In the genomic region with DNA sequence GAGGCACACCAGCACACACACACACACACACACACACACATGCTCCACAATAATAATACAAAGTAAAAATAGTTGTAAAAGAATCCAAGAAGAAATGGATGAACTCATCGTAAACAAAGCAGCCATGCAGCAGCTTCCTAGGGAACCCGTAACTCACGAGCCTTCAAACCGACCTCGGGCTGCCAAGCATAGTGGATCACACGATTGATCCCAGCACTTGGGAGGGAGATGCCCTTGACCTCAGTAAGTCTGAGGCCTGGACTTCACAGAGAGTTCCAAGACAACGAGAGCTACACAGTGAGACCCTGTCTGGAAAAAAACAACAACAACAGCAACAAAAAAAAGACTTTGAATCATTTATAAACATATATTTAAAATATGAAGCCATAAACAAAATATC, we compare ENCODE assay signal across 21 mouse cellular contexts. TPM values are rescaled to one million over a fixed set of nuclear protein-coding genes. Genes with fewer than 3 reads are reported as not detected.
"Had no signal": no experiment of that assay in that cellular context is flagged by ENCODE, and none has a peak within 500 bp of the region (broad histone marks: within the 10 kb centered on the region; RNA-seq: fewer than 3 reads in every experiment).

No protein-coding gene starts in this region.

- H3K9ac ChIP-seq: lung, embryonic 15.5 days; midbrain, embryonic 12.5 days; neural tube, embryonic 13.5 days; neural tube, embryonic 15.5 days had no signal

- H3K27me3 ChIP-seq: lung, embryonic 15.5 days; midbrain, embryonic 12.5 days; neural tube, embryonic 13.5 days; neural tube, embryonic 15.5 days had no signal

- H3K4me1 ChIP-seq: neural tube, embryonic 15.5 days had no signal

- H3K9me3 ChIP-seq: lung, embryonic 15.5 days; midbrain, embryonic 12.5 days; neural tube, embryonic 13.5 days; neural tube, embryonic 15.5 days had no signal

- H3K27ac ChIP-seq: lung, embryonic 15.5 days; macrophage; midbrain, embryonic 12.5 days; neural tube, embryonic 13.5 days; neural tube, embryonic 15.5 days had no signal

- H3K4me3 ChIP-seq: lung, embryonic 15.5 days; megakaryocyte, embryonic 14.5 days; midbrain, embryonic 12.5 days; myocyte; neural tube, embryonic 13.5 days; neural tube, embryonic 15.5 days had no signal

- H3K36me3 ChIP-seq: lung, embryonic 15.5 days; midbrain, embryonic 12.5 days; neural tube, embryonic 13.5 days; neural tube, embryonic 15.5 days had no signal

- H3K4me2 ChIP-seq: lung, embryonic 15.5 days; midbrain, embryonic 12.5 days; neural tube, embryonic 13.5 days; neural tube, embryonic 15.5 days had no signal

- DNase-seq: lung, adult 2 months; lung, postnatal 14 days; lung, postnatal 36 days; midbrain, embryonic 14.5 days; retina, postnatal 1 day; right cerebral cortex, adult 18-20 months; right cerebral cortex, postnatal 25 days; right cerebral cortex, postnatal 4 days; spleen, adult 18-20 months; thymus, adult 18-20 months; thymus, postnatal 14 days; thymus, postnatal 36 days had no signal

- ATAC-seq: lung, postnatal 0 days; midbrain, embryonic 16.5 days had no signal

RNA-seq across cellular contexts. Expression of gene Tgfa, which starts 33.4 kb away (rescaled TPM):
- polyA plus RNA-seq: macrophage had no signal
